Mouse (Mus musculus) embryonic fibroblast, embryonic 13.5 days (primary cell): Measurements from ENCODE around the gene Olfr577.

Experiments used
- CTCF ChIP-seq: IDR thresholded peaks from 2 replicates; pipeline ENCODE4 v1.5.1; 2011; ENCODE audit warnings: mild to moderate bottlenecking, control low read depth, low read length, moderate library complexity, borderline replicate concordance; ENCODE audit not compliant: insufficient read depth
- POLR2A ChIP-seq: IDR thresholded peaks from 2 replicates; pipeline ENCODE4 v1.6.1; 2011; ENCODE audit warnings: low read depth, mild to moderate bottlenecking, control low read depth, low read length, moderate library complexity

- no peak for TF ChIP-seq POLR2A
- no peak for TF ChIP-seq CTCF
Observed at GRCm38 (mm10) chr7:102924109-102924508, 51.6 kb downstream of the Olfr577 start, which contains the start of gene Olfr572.
